Mouse (Mus musculus) thymus, adult 2 months (tissue): ENCODE results near the gene Dnaaf5.

Source experiments
- CTCF ChIP-seq: fragments of 200-500 bp; IDR thresholded peaks from 2 replicates; pipeline ENCODE4 v1.5.1; 2012; ENCODE audit warnings: mild to moderate bottlenecking, control low read depth, low read length, moderate library complexity, borderline replicate concordance; ENCODE audit not compliant: control insufficient read depth, poor library complexity, insufficient read depth; ENCODE audit errors: extremely low read depth
- POLR2A ChIP-seq: fragments of 200-500 bp; IDR thresholded peaks from 2 replicates; pipeline ENCODE4 v1.6.1; 2012; ENCODE audit warnings: mild to moderate bottlenecking, low read length, control low read depth, moderate library complexity; ENCODE audit not compliant: control insufficient read depth, poor library complexity, insufficient read depth; ENCODE audit errors: extremely low read depth

- TF ChIP-seq CTCF (no peak), POLR2A (no peak)
Measured at GRCm38 (mm10) chr5:139229716-139230115, 79.7 kb downstream of the Dnaaf5 start.
